ENCODE assay signal across 22 mouse cellular contexts in genomic region chr14:77381532-77381931, GRCm38 (mm10).
A peak's percentile ranks its signal among the peaks of the same experiment; 100 is the strongest.
DNase-seq lines count a peak whose midpoint lies in the region; ATAC-seq and TF ChIP-seq lines count a peak whose summit lies in the region.
"Had no signal": no experiment of that assay in that cellular context is flagged by ENCODE, and none has a peak within 500 bp of the region (broad histone marks: within the 10 kb centered on the region; RNA-seq: fewer than 3 reads in every experiment).

No protein-coding gene starts in this region.

- H3K4me2 ChIP-seq in forebrain, embryonic 15.5 days (replicated peaks), result no peak overlapping the region
- H3K4me2 ChIP-seq in midbrain, postnatal 0 days (ENCODE audit: low read depth, low read length, poor library complexity, severe bottlenecking), result no peak overlapping the region
- no peak overlapping the region for H3K4me2 ChIP-seq in limb, embryonic 11.5 days (ENCODE audit: low read depth, severe bottlenecking)
- H3K4me2 ChIP-seq in heart, embryonic 12.5 days, result no peak overlapping the region
- H3K4me2 ChIP-seq: heart, embryonic 11.5 days; limb, embryonic 12.5 days; liver, embryonic 12.5 days; lung, embryonic 14.5 days had no signal

- DNase-seq in forebrain, embryonic 10.5 days (ENCODE audit: extremely low spot score, low spot score), result peak; percentile 34
- peak; percentile 62 for DNase-seq in midbrain, embryonic 10.5 days (ENCODE audit: low spot score)
- no peak for DNase-seq in midbrain, postnatal 0 days (ENCODE audit: low spot score)
- DNase-seq in limb, embryonic 11.5 days (ENCODE audit: low spot score), result peak; percentile 23
- DNase-seq in yolk sac, embryonic 10.5 days (ENCODE audit: low spot score), result peak; percentile 39
- DNase-seq in layer of hippocampus, adult 8-10 months (ENCODE audit: low spot score in 2 of 2), result no peak
- DNase-seq: adrenal gland, adult 8-10 months; cerebellum, adult 9-10 months; heart, postnatal 14 days; kidney, adult 9 months; kidney, postnatal 36 days; layer of hippocampus, adult 9-11 months; lung, embryonic 14.5 days; lung, postnatal 36 days; right cerebral cortex, adult 18-20 months; thymus, postnatal 36 days had no signal

- no peaks in the 10 kb centered on the region for H3K36me3 ChIP-seq in forebrain, embryonic 10.5 days (replicated peaks)
- H3K36me3 ChIP-seq in forebrain, embryonic 15.5 days, result no peaks in the 10 kb centered on the region
- no peaks in the 10 kb centered on the region for H3K36me3 ChIP-seq in midbrain, embryonic 10.5 days
- H3K36me3 ChIP-seq in midbrain, postnatal 0 days (ENCODE audit: insufficient read depth, low read length), result no peaks in the 10 kb centered on the region
- H3K36me3 ChIP-seq in limb, embryonic 11.5 days (ENCODE audit: control insufficient read depth, insufficient read depth, low read length), result no peaks in the 10 kb centered on the region
- H3K36me3 ChIP-seq in heart, embryonic 12.5 days, result no peaks in the 10 kb centered on the region
- H3K36me3 ChIP-seq: limb, embryonic 12.5 days; liver, embryonic 12.5 days had no signal

- WGBS in forebrain, embryonic 10.5 days, result 9% methylated on average over 2 of the region's 2 CpGs
- 8% methylated on average over 2 of the region's 2 CpGs for WGBS in forebrain, embryonic 15.5 days
- WGBS in midbrain, embryonic 10.5 days, result 16% methylated on average over 2 of the region's 2 CpGs
- WGBS in midbrain, postnatal 0 days, result 15% methylated on average over 2 of the region's 2 CpGs
- WGBS in limb, embryonic 11.5 days, result 3% methylated on average over 2 of the region's 2 CpGs
- 50% methylated on average over 2 of the region's 2 CpGs for WGBS in heart, embryonic 12.5 days

- TF ChIP-seq CTCF in midbrain, postnatal 0 days (IDR thresholded peaks at IDR 0.05), result no peak

- H3K27ac ChIP-seq in forebrain, embryonic 10.5 days, result peak overlapping the region; percentile 82
- H3K27ac ChIP-seq in forebrain, embryonic 15.5 days (replicated peaks), result no peak overlapping the region
- peak overlapping the region; percentile 84 for H3K27ac ChIP-seq in midbrain, embryonic 10.5 days (replicated peaks)
- no peak overlapping the region for H3K27ac ChIP-seq in midbrain, postnatal 0 days (ENCODE audit: low read depth, low read length)
- H3K27ac ChIP-seq in limb, embryonic 11.5 days (replicated peaks; ENCODE audit: low read depth, low read length), result no peak overlapping the region
- no peak overlapping the region for H3K27ac ChIP-seq in heart, embryonic 12.5 days (ENCODE audit: poor library complexity, severe bottlenecking)
- H3K27ac ChIP-seq: limb, embryonic 12.5 days; liver, embryonic 12.5 days had no signal

- H3K27me3 ChIP-seq in forebrain, embryonic 10.5 days (ENCODE audit: poor library complexity, severe bottlenecking), result peaks cover 2% of the 10 kb centered on the region; the same call in 1 of the 2 replicates
- no peaks in the 10 kb centered on the region for H3K27me3 ChIP-seq in forebrain, embryonic 15.5 days
- no peaks in the 10 kb centered on the region for H3K27me3 ChIP-seq in midbrain, embryonic 10.5 days (ENCODE audit: low read depth, poor library complexity, severe bottlenecking)
- no peaks in the 10 kb centered on the region for H3K27me3 ChIP-seq in midbrain, postnatal 0 days (ENCODE audit: insufficient read depth, low read length)
- no peaks in the 10 kb centered on the region for H3K27me3 ChIP-seq in limb, embryonic 11.5 days (ENCODE audit: control insufficient read depth, insufficient read depth, low read length)
- no peaks in the 10 kb centered on the region for H3K27me3 ChIP-seq in heart, embryonic 12.5 days (replicated peaks)
- H3K27me3 ChIP-seq: limb, embryonic 12.5 days; liver, embryonic 12.5 days had no signal

- no peaks in the 10 kb centered on the region for H3K9me3 ChIP-seq in forebrain, embryonic 10.5 days
- H3K9me3 ChIP-seq in forebrain, embryonic 15.5 days, result no peaks in the 10 kb centered on the region
- no peaks in the 10 kb centered on the region for H3K9me3 ChIP-seq in midbrain, embryonic 10.5 days (replicated peaks)
- H3K9me3 ChIP-seq in midbrain, postnatal 0 days (ENCODE audit: low read length), result no peaks in the 10 kb centered on the region
- H3K9me3 ChIP-seq in limb, embryonic 11.5 days (ENCODE audit: control insufficient read depth, low read length), result no peaks in the 10 kb centered on the region
- H3K9me3 ChIP-seq in heart, embryonic 12.5 days (replicated peaks), result no peaks in the 10 kb centered on the region
- H3K9me3 ChIP-seq: limb, embryonic 12.5 days; liver, embryonic 12.5 days had no signal

- ATAC-seq in forebrain, embryonic 15.5 days (replicated peaks), result no peak
- ATAC-seq in midbrain, postnatal 0 days (ENCODE audit: low FRiP score), result no peak
- ATAC-seq in limb, embryonic 11.5 days (ENCODE audit: insufficient number of reproducible peaks, low FRiP score, low TSS enrichment, low read depth), result no peak
- ATAC-seq in heart, embryonic 12.5 days (ENCODE audit: insufficient number of reproducible peaks, low FRiP score), result no peak
- ATAC-seq: inflammation-experienced regulatory T-cells, adult 6 months; liver, embryonic 12.5 days had no signal

- peaks cover 64% of the 10 kb centered on the region for H3K4me1 ChIP-seq in forebrain, embryonic 10.5 days
- H3K4me1 ChIP-seq in forebrain, embryonic 15.5 days, result peaks cover 25% of the 10 kb centered on the region
- H3K4me1 ChIP-seq in midbrain, embryonic 10.5 days, result peaks cover 68% of the 10 kb centered on the region
- peaks cover 6% of the 10 kb centered on the region for H3K4me1 ChIP-seq in midbrain, postnatal 0 days (ENCODE audit: insufficient read depth, low read length)
- peaks cover 12% of the 10 kb centered on the region for H3K4me1 ChIP-seq in limb, embryonic 11.5 days (ENCODE audit: control insufficient read depth, insufficient read depth, low read length)
- H3K4me1 ChIP-seq in heart, embryonic 12.5 days (replicated peaks), result peaks cover 15% of the 10 kb centered on the region
- H3K4me1 ChIP-seq: liver, embryonic 12.5 days had no signal

- no peak overlapping the region for H3K4me3 ChIP-seq in forebrain, embryonic 10.5 days
- H3K4me3 ChIP-seq in forebrain, embryonic 15.5 days, result no peak overlapping the region
- peak overlapping the region; percentile 21; the same call in 1 of the 2 replicates for H3K4me3 ChIP-seq in midbrain, embryonic 10.5 days
- H3K4me3 ChIP-seq in midbrain, postnatal 0 days (ENCODE audit: low read depth, low read length), result no peak overlapping the region
- no peak overlapping the region for H3K4me3 ChIP-seq in limb, embryonic 11.5 days (ENCODE audit: low read depth, low read length)
- H3K4me3 ChIP-seq in heart, embryonic 12.5 days, result no peak overlapping the region
- H3K4me3 ChIP-seq: limb, embryonic 12.5 days; liver, embryonic 12.5 days had no signal

- no peak overlapping the region for H3K9ac ChIP-seq in forebrain, embryonic 15.5 days (replicated peaks)
- no peak overlapping the region for H3K9ac ChIP-seq in midbrain, postnatal 0 days (replicated peaks; ENCODE audit: low read length, poor library complexity, severe bottlenecking)
- H3K9ac ChIP-seq in limb, embryonic 11.5 days (ENCODE audit: low read length), result no peak overlapping the region
- no peak overlapping the region for H3K9ac ChIP-seq in heart, embryonic 12.5 days
- H3K9ac ChIP-seq: limb, embryonic 12.5 days; liver, embryonic 12.5 days; lung, embryonic 14.5 days had no signal

Comparison
In these comparisons a context has a peak if more than half of its experiments do, and no peak if none do; other contexts are left out.
1. DNase-seq: peak in forebrain, embryonic 10.5 days (single experiment), midbrain, embryonic 10.5 days (single experiment), limb, embryonic 11.5 days (single experiment) and yolk sac, embryonic 10.5 days (single experiment); none in midbrain, postnatal 0 days (single experiment) and layer of hippocampus, adult 8-10 months (0 of 2).
2. H3K27ac ChIP-seq: peak in forebrain, embryonic 10.5 days (single experiment) and midbrain, embryonic 10.5 days (single experiment); none in forebrain, embryonic 15.5 days (single experiment), midbrain, postnatal 0 days (single experiment), limb, embryonic 11.5 days (single experiment) and heart, embryonic 12.5 days (single experiment).